Mouse (Mus musculus) MEL (cell line): ENCODE data around the gene Mgat5. TPM values are rescaled to one million over a fixed set of nuclear protein-coding genes. Genes with fewer than 3 reads are reported as not detected.

Experiments used
- DNase-seq: peaks from one replicate; pipeline ENCODE4 v3.0.0; 2011; ENCODE audit warnings: low read depth, low spot score
- H3K27ac ChIP-seq: 2 replicates; pipeline ENCODE4 v1.5.1; 2012; ENCODE audit warnings: low read depth, mild to moderate bottlenecking, control low read depth, low read length, moderate library complexity; ENCODE audit not compliant: control insufficient read depth
- H3K27me3 ChIP-seq, 2 experiments: fragments of 150-350 bp in 1 of 2; sonication (generic) in 1 of 2; 2 replicates each; pipeline ENCODE4 v1.6.1; 2012; ENCODE audit warnings: low read length in 2 of 2, mild to moderate bottlenecking in 2 of 2, improper control_type of control experiment in 1 of 2, moderate library complexity in 1 of 2; ENCODE audit not compliant: insufficient read depth in 2 of 2, control insufficient read depth in 1 of 2
- H3K36me3 ChIP-seq, 2 experiments: 2 replicates each; pipeline ENCODE4 v1.6.1; 2012 to 2014; ENCODE audit warnings: low read length in 2 of 2, improper control_type of control experiment in 1 of 2, inconsistent platforms in 1 of 2, mild to moderate bottlenecking in 1 of 2; ENCODE audit not compliant: insufficient read depth in 2 of 2, control insufficient read depth in 1 of 2
- H3K4me1 ChIP-seq, 2 experiments: fragments of 150-350 bp in 1 of 2; sonication (generic) in 1 of 2; 2 replicates each; pipeline ENCODE4 v1.6.1; 2012; ENCODE audit warnings: low read length in 2 of 2, improper control_type of control experiment in 1 of 2, mild to moderate bottlenecking in 1 of 2; ENCODE audit not compliant: insufficient read depth in 2 of 2, control insufficient read depth in 1 of 2
- H3K4me3 ChIP-seq, 2 experiments: fragments of 150-350 bp in 1 of 2; sonication (generic) in 1 of 2; 2 replicates each; pipeline ENCODE4 v1.5.1; 2012; ENCODE audit warnings: low read depth in 2 of 2, low read length in 2 of 2, mild to moderate bottlenecking in 2 of 2, moderate library complexity in 2 of 2, control low read depth in 1 of 2, improper control_type of control experiment in 1 of 2; ENCODE audit not compliant: control insufficient read depth in 1 of 2, insufficient read depth in 1 of 2
- H3K79me2 ChIP-seq: 2 replicates; pipeline ENCODE4 v1.6.1; 2012; ENCODE audit warnings: mild to moderate bottlenecking, low read length, moderate library complexity; ENCODE audit not compliant: control insufficient read depth, poor library complexity, insufficient read depth
- H3K9ac ChIP-seq: 2 replicates; pipeline ENCODE4 v1.6.1; 2012; ENCODE audit warnings: low read depth, mild to moderate bottlenecking, control low read depth, low read length, moderate library complexity; ENCODE audit not compliant: control insufficient read depth, poor library complexity, severe bottlenecking
- H3K9me3 ChIP-seq: fragments of 150-350 bp; sonication (generic); replicated peaks from 2 replicates; pipeline ENCODE4 v1.6.1; 2012; ENCODE audit warnings: mild to moderate bottlenecking, low read length, improper control_type of control experiment, moderate library complexity; ENCODE audit not compliant: insufficient read depth
- CTCF ChIP-seq, 3 experiments: IDR thresholded peaks in 2 of 3; conservative IDR thresholded peaks in 1 of 3; 2 replicates each; pipeline ENCODE4 v1.5.1; 2011 to 2012; ENCODE audit warnings: low read length in 3 of 3, low read depth in 2 of 3, mild to moderate bottlenecking in 2 of 3, improper control_type of control experiment in 1 of 3, inconsistent platforms in 1 of 3, mixed read lengths in 1 of 3, moderate library complexity in 1 of 3; ENCODE audit not compliant: control insufficient read depth in 1 of 3, insufficient read depth in 1 of 3, poor library complexity in 1 of 3, severe bottlenecking in 1 of 3
- ELF1 ChIP-seq: IDR thresholded peaks from 2 replicates; pipeline ENCODE4 v1.6.1; 2014; ENCODE audit warnings: low read depth, mild to moderate bottlenecking, inconsistent platforms, low read length, improper control_type of control experiment, moderate library complexity
- ETS1 ChIP-seq: IDR thresholded peaks from 2 replicates; pipeline ENCODE4 v1.6.1; 2012; ENCODE audit warnings: low read depth, mild to moderate bottlenecking, inconsistent platforms, low read length, improper control_type of control experiment, moderate library complexity
- GABPA ChIP-seq: IDR thresholded peaks from 2 replicates; pipeline ENCODE4 v1.6.1; 2012; ENCODE audit warnings: low read depth, mild to moderate bottlenecking, inconsistent platforms, low read length, improper control_type of control experiment, moderate library complexity
- GATA1 ChIP-seq: IDR thresholded peaks from 2 replicates; pipeline ENCODE4 v1.6.1; 2011; ENCODE audit warnings: low read depth, low read length, improper control_type of control experiment
- JUND ChIP-seq: IDR thresholded peaks from 2 replicates; pipeline ENCODE4 v1.6.1; 2011; ENCODE audit warnings: low read depth, mild to moderate bottlenecking, improper control_type of control experiment, low read length
- MYB ChIP-seq: IDR thresholded peaks from 2 replicates; pipeline ENCODE4 v1.6.1; 2011; ENCODE audit warnings: mild to moderate bottlenecking, low read depth, low read length, improper control_type of control experiment
- MYC ChIP-seq: IDR thresholded peaks from 2 replicates; pipeline ENCODE4 v1.6.1; 2011; ENCODE audit warnings: low read depth, mild to moderate bottlenecking, low read length, improper control_type of control experiment, moderate library complexity
- NELFE ChIP-seq: IDR thresholded peaks from 2 replicates; pipeline ENCODE4 v1.6.1; 2011; ENCODE audit warnings: low read depth, low read length, improper control_type of control experiment
- NRF1 ChIP-seq: IDR thresholded peaks from 2 replicates; pipeline ENCODE4 v1.6.1; 2014; ENCODE audit warnings: low read depth, mild to moderate bottlenecking, inconsistent platforms, low read length, improper control_type of control experiment, moderate library complexity; ENCODE audit not compliant: poor library complexity, insufficient read depth, severe bottlenecking
- POLR2A ChIP-seq, 2 experiments: IDR thresholded peaks; 2 replicates each; pipeline ENCODE4 v1.6.1; 2011 to 2012; ENCODE audit warnings: low read length in 2 of 2, mild to moderate bottlenecking in 2 of 2, control low read depth in 1 of 2, improper control_type of control experiment in 1 of 2, low read depth in 1 of 2, moderate library complexity in 1 of 2; ENCODE audit not compliant: control insufficient read depth in 1 of 2, insufficient read depth in 1 of 2, poor library complexity in 1 of 2
- POLR2AphosphoS2 ChIP-seq: IDR thresholded peaks from 2 replicates; pipeline ENCODE4 v1.6.1; 2011; ENCODE audit warnings: low read length, improper control_type of control experiment
- POLR2AphosphoS5 ChIP-seq: IDR thresholded peaks from 2 replicates; pipeline ENCODE4 v1.6.1; 2012; ENCODE audit warnings: low read depth, borderline replicate concordance, mild to moderate bottlenecking, inconsistent platforms, low read length, moderate library complexity, mixed read lengths
- RAD21 ChIP-seq: IDR thresholded peaks from 2 replicates; pipeline ENCODE4 v1.6.1; 2011; ENCODE audit warnings: mild to moderate bottlenecking, low read depth, low read length, improper control_type of control experiment
- RCOR1 ChIP-seq: IDR thresholded peaks from 2 replicates; pipeline ENCODE4 v1.6.1; 2012; ENCODE audit warnings: low read depth, mild to moderate bottlenecking, inconsistent platforms, low read length, improper control_type of control experiment
- SIN3A ChIP-seq: IDR thresholded peaks from 2 replicates; pipeline ENCODE4 v1.6.1; 2012; ENCODE audit warnings: low read length, improper control_type of control experiment, inconsistent platforms
- SMC3 ChIP-seq: IDR thresholded peaks from 2 replicates; pipeline ENCODE4 v1.6.1; 2011; ENCODE audit warnings: low read depth, low read length, improper control_type of control experiment
- TAL1 ChIP-seq: IDR thresholded peaks from 2 replicates; pipeline ENCODE4 v1.6.1; 2012; ENCODE audit warnings: mild to moderate bottlenecking, inconsistent platforms, low read length, moderate library complexity, mixed read lengths
- TBP ChIP-seq: IDR thresholded peaks from 2 replicates; pipeline ENCODE4 v1.8.0; 2011; ENCODE audit warnings: low read depth, low read length, improper control_type of control experiment
- TCF12 ChIP-seq: IDR thresholded peaks from 2 replicates; pipeline ENCODE4 v1.6.1; 2014; ENCODE audit warnings: low read depth, mild to moderate bottlenecking, inconsistent platforms, low read length, improper control_type of control experiment, moderate library complexity
- UBTF ChIP-seq: IDR thresholded peaks from 2 replicates; pipeline ENCODE4 v1.6.1; 2012; ENCODE audit warnings: low read depth, mild to moderate bottlenecking, inconsistent platforms, low read length, improper control_type of control experiment, moderate library complexity, borderline replicate concordance; ENCODE audit not compliant: insufficient read depth
- USF1 ChIP-seq: IDR thresholded peaks from 2 replicates; pipeline ENCODE4 v1.6.1; 2014; ENCODE audit warnings: low read depth, mild to moderate bottlenecking, inconsistent platforms, low read length, improper control_type of control experiment, moderate library complexity
- ZKSCAN1 ChIP-seq: IDR thresholded peaks from 2 replicates; pipeline ENCODE4 v1.6.1; 2012; ENCODE audit warnings: low read depth, mild to moderate bottlenecking, inconsistent platforms, low read length, improper control_type of control experiment, moderate library complexity
- ZMIZ1 ChIP-seq: IDR thresholded peaks from 2 replicates; pipeline ENCODE4 v1.6.1; 2012; ENCODE audit warnings: low read depth, mild to moderate bottlenecking, inconsistent platforms, low read length, improper control_type of control experiment, moderate library complexity
- ZNF384 ChIP-seq: IDR thresholded peaks from 2 replicates; pipeline ENCODE4 v1.6.1; 2012; ENCODE audit warnings: low read depth, mild to moderate bottlenecking, inconsistent platforms, low read length, improper control_type of control experiment
- polyA plus RNA-seq, 2 experiments: library from polyadenylated mRNA; stranded (reverse) in 1 of 2; unstranded in 1 of 2; fragments of >175 nt in 1 of 2; fragments of >200 nt in 1 of 2; gene quantifications; 2 replicates each; pipeline versions ENCODE4 v1.2.1 to v1.2.4; 2012; ENCODE audit warnings: low replicate concordance in 2 of 2, low read depth in 1 of 2; ENCODE audit not compliant: insufficient read length in 2 of 2, insufficient read depth in 1 of 2, missing spikeins in 1 of 2
- total RNA-seq: library from RNA; depleted of rRNA; stranded (reverse); fragments of 300-350 nt; gene quantifications from 2 replicates; pipeline ENCODE4 v1.2.3, GENCODE M21; 2012

Gene Mgat5
- total and polyA plus RNA-seq, 3 experiments, result 6.9 to 9.5 TPM; not detected in 1

DNA sequence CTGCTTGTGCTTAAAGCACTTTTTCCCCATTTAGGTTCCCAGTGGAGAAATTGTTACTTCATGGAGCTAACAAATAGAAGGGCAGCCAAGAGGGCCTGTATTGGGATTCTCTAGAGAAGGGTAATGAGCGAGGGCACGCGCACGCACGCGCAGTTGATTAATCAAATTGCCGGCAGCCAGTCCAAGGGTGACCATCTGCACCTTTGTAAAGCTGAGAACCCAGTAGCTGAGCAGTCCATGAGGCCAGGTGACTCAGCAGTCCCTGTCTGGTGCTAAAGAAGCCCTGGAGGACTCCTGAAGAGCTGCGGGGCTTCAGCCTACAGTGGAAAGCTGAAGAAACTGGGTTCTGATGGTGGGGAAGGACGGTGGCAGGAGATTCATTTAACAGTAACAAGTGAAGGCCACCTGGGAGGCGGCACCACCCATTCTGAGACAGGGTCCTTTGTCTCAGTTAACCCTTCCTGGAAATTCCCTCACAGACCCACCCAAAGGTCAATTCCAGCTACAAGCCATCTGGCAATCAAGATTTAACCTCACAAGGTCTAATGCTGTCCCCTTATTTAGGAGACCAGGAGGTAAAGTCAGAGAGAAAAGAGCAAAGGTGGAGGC, 302.3 kb downstream of the Mgat5 start (continued):
- TF ChIP-seq NRF1, result no peak

DNA sequence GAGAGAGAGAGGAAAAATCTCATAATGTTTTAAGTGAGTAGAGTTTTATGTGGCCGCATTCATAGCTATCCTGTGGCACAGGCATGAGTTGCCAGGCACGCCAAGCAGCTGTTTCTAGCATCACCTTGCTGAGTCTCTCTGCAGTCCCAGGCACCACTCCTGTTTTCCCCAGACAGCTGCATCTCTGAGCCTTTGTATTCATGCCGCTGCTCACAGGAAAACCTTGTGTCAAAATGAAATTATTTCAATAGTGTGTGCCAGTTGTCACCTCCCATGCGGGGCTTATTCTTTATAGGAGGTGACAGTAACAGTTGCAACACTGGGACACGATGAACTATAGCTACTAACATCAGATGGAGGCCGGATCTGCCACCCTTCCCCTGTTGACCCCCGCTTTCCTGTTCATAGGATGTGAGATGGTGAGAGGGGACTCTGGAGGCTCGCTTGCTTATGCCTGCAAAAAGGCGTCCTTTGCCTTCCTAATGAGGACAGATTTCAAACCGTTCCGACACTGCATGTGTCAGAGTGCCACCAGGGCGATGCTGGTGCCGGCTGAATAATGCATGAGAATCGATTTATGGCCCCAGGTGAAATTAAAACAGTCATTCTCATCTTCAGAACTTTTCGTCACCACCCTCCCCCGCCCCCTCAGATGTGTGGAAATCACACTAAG, 303.4 kb downstream of the Mgat5 start:
- no peak for DNase-seq
- H3K36me3 ChIP-seq, result no peaks in the 10 kb centered on the region
- no peaks in the 10 kb centered on the region for H3K79me2 ChIP-seq
- H3K4me1 ChIP-seq, result no peaks in the 10 kb centered on the region
- H3K9ac ChIP-seq, result no peak overlapping the region
- no peaks in the 10 kb centered on the region for H3K9me3 ChIP-seq
- TF ChIP-seq GABPA (no peak), USF1 (no peak), RAD21 (no peak), GATA1 (no peak), MYC (no peak), POLR2AphosphoS5 (no peak), ZMIZ1 (no peak), POLR2AphosphoS2 (no peak), TCF12 (no peak), SMC3 (no peak), ZNF384 (no peak), MYB (no peak), RCOR1 (no peak), ELF1 (no peak), JUND (no peak), ZKSCAN1 (no peak)
- H3K4me3 ChIP-seq, result no peak overlapping the region
- H3K27ac ChIP-seq, result no peak overlapping the region
- peaks cover 0 to 1% of the 10 kb centered on the region in 2 experiments; a peak in 1 of 4 replicates for H3K27me3 ChIP-seq

- no peak for TF ChIP-seq CTCF (IDR thresholded peaks at IDR 0.05 in 2 of 3, conservative IDR thresholded peaks at IDR 0.05 in 1 of 3; ENCODE audit: control insufficient read depth in 1 of 3, insufficient read depth in 1 of 3, low read depth in 2 of 3, low read length in 3 of 3, poor library complexity in 1 of 3, severe bottlenecking in 1 of 3)
- no peak for TF ChIP-seq ZNF384
- no peak for TF ChIP-seq SMC3
- no peak for TF ChIP-seq TBP
- TF ChIP-seq TAL1, result no peak
- TF ChIP-seq ETS1, result no peak
- no peak for TF ChIP-seq NELFE
- no peak for TF ChIP-seq GABPA
- no peak for TF ChIP-seq ELF1
- TF ChIP-seq MYB, result no peak
- no peak for TF ChIP-seq JUND
- no peak for TF ChIP-seq POLR2A (IDR thresholded peaks at IDR 0.05; ENCODE audit: control insufficient read depth in 1 of 2, insufficient read depth in 1 of 2, low read depth in 1 of 2, low read length in 2 of 2, poor library complexity in 1 of 2)
- no peak for TF ChIP-seq UBTF
- TF ChIP-seq SIN3A, result no peak
- TF ChIP-seq, all 39 proteins: peak for 0
- no peak overlapping the region for H3K4me3 ChIP-seq
- no peak overlapping the region for H3K27ac ChIP-seq
- H3K79me2 ChIP-seq, result no peaks in the 10 kb centered on the region
- no peak overlapping the region for H3K9ac ChIP-seq
- H3K4me1 ChIP-seq, result no peaks in the 10 kb centered on the region
- peaks cover 0 to 1% of the 10 kb centered on the region in 2 experiments; a peak in 1 of 4 replicates for H3K27me3 ChIP-seq
- DNase-seq, result no peak
- no peaks in the 10 kb centered on the region for H3K36me3 ChIP-seq
- H3K9me3 ChIP-seq, result no peaks in the 10 kb centered on the region
Measured at GRCm38 (mm10) chr1:127508921-127509320, 304.1 kb downstream of the Mgat5 start.
